Mouse (Mus musculus) layer of hippocampus, adult 2 months (tissue): ENCODE results near the gene Olfr729. TPM values are rescaled to one million over a fixed set of nuclear protein-coding genes. Genes with fewer than 3 reads are reported as not detected.

Experiments
- DNase-seq, 2 experiments: peaks; one replicate each; pipeline ENCODE4 v3.0.0; 2022; ENCODE audit warnings: low spot score in 2 of 2
- H3K27ac ChIP-seq: fragments of 200-600 bp; 2 replicates; pipeline ENCODE4 v1.8.1; 2022
- H3K4me3 ChIP-seq: fragments of 200-600 bp; 2 replicates; pipeline ENCODE4 v1.8.1; 2022; ENCODE audit warnings: mild to moderate bottlenecking
- CTCF ChIP-seq: fragments of 200-600 bp; conservative IDR thresholded peaks from 2 replicates; pipeline ENCODE4 v1.8.1; 2022; ENCODE audit warnings: antibody characterized with exemption, mild to moderate bottlenecking, moderate library complexity
- long read RNA-seq, 2 experiments: library from polyadenylated mRNA; stranded (forward); transcript quantifications; one replicate each; pipeline ENCODE4 v2.0.0; 2021; ENCODE audit warnings: borderline mapping rate in 2 of 2
- total RNA-seq, 2 experiments: library from RNA; stranded (reverse); gene quantifications; 2 replicates each; pipeline ENCODE4 v1.2.3; 2021

Olfr729 gene
- not detected for total RNA-seq
- long read RNA-seq, experiment 1: 0 reads
- long read RNA-seq, experiment 2: 0 reads

DNA sequence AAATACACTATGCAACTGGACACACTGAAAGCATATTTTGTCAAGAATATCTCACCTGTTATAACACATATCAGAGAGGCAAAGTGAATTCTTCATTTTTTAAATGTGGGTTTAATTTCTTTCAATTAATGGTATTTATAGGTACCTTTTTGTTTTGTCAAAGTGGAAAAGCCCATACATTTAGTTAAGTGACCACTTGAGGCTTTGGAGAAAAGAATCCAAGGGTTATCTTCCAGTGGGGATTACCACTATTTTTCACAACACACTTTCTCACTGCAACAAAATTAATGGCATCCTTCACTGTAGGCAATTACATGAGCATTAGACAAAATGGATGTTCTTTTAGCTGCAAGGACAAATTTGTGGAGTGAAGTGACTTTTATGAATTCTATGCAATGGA is at the start of gene Olfr729:
TSS of gene Olfr729 (minus strand) at position 101 of the 400 bp plus-strand sequence.
- DNase-seq: no peak
- Histone ChIP-seq H3K4me3 (no peak within 1 kb of the TSS), H3K27ac (no peak within 1 kb of the TSS)
- no peak for TF ChIP-seq CTCF

- TF ChIP-seq CTCF: no peak
- H3K4me3 ChIP-seq: no peak within 1 kb of the TSS
- no peak within 1 kb of the TSS for H3K27ac ChIP-seq
- DNase-seq: no peak
These were observed 35.4 kb upstream of the Olfr729 start, which contains the start of gene Olfr730 for GRCm38 (mm10) chr14:50188098-50188497. Gene Olfr730 (minus strand): TSS chr14:50188198.

GRCm38 (mm10) chr14:50142580-50142979 is 10.1 kb downstream of the Olfr729 start, which contains the start of gene Olfr728:
Gene Olfr728 (minus strand): TSS chr14:50142680.
- no peak within 1 kb of the TSS for H3K27ac ChIP-seq
- no peak within 1 kb of the TSS for H3K4me3 ChIP-seq
- no peak for TF ChIP-seq CTCF
- DNase-seq: no peak

GRCm38 (mm10) chr14:50122886-50123285 is 29.8 kb downstream of the Olfr729 start, which contains the start of gene Olfr727:
Gene Olfr727 (plus strand): TSS chr14:50123186.
- no peak for DNase-seq
- Histone ChIP-seq H3K27ac (no peak within 1 kb of the TSS), H3K4me3 (no peak within 1 kb of the TSS)
- no peak for TF ChIP-seq CTCF

Other genes with a start within 250 kb of the Olfr729 start
- not detected for gene Olfr723, start 221.1 kb downstream of the Olfr729 start, total RNA-seq
- not detected for gene Olfr724, start 189.6 kb downstream of the Olfr729 start, total RNA-seq
- not detected for gene Olfr725, start 112.5 kb downstream of the Olfr729 start, total RNA-seq
- gene Olfr726, start 62.0 kb downstream of the Olfr729 start, total RNA-seq: not detected
- gene Olfr727, start 29.7 kb downstream of the Olfr729 start, total RNA-seq: not detected
- not detected for gene Olfr728, start 10.2 kb downstream of the Olfr729 start, total RNA-seq
- not detected for gene Olfr730, start 35.3 kb upstream of the Olfr729 start, total RNA-seq
- gene Olfr731, start 89.0 kb upstream of the Olfr729 start, total RNA-seq: not detected
- not detected for gene Olfr732, start 131.3 kb upstream of the Olfr729 start, total RNA-seq
- gene Olfr733, start 148.6 kb upstream of the Olfr729 start, total RNA-seq: not detected
- not detected for gene Olfr734, start 173.9 kb upstream of the Olfr729 start, total RNA-seq
- not detected for gene Olfr735, start 196.0 kb upstream of the Olfr729 start, total RNA-seq
- gene Tlr11, start 205.0 kb upstream of the Olfr729 start, total RNA-seq: not detected
- gene Olfr736, start 228.3 kb upstream of the Olfr729 start, total RNA-seq: not detected